13 mouse cellular contexts compared by ENCODE assay signal in genomic region chr19:44263581-44263980, GRCm38 (mm10).
"Had no signal": no experiment of that assay in that cellular context is flagged by ENCODE, and none has a peak within 500 bp of the region (broad histone marks: within the 10 kb centered on the region; RNA-seq: fewer than 3 reads in every experiment).

No protein-coding gene starts in this region.

- H3K4me3 ChIP-seq: megakaryocyte, embryonic 14.5 days; midbrain, embryonic 13.5 days; midbrain, embryonic 15.5 days; neural tube, embryonic 12.5 days had no signal

- H3K9ac ChIP-seq: lung, embryonic 14.5 days; midbrain, embryonic 13.5 days; midbrain, embryonic 15.5 days; neural tube, embryonic 12.5 days had no signal

- DNase-seq: lung, adult 18-20 months; lung, embryonic 14.5 days; lung, postnatal 10 days; lung, postnatal 4 days; right cerebral cortex, postnatal 14 days; thymus, adult 18-20 months; thymus, postnatal 14 days; thymus, postnatal 36 days had no signal

- H3K36me3 ChIP-seq: midbrain, embryonic 13.5 days; midbrain, embryonic 15.5 days; neural tube, embryonic 12.5 days had no signal

- H3K9me3 ChIP-seq: megakaryocyte, embryonic 14.5 days; midbrain, embryonic 13.5 days; midbrain, embryonic 15.5 days; neural tube, embryonic 12.5 days had no signal

- ATAC-seq: midbrain, embryonic 13.5 days; midbrain, embryonic 15.5 days had no signal

- H3K4me2 ChIP-seq: lung, embryonic 14.5 days; midbrain, embryonic 11.5 days; midbrain, embryonic 13.5 days; midbrain, embryonic 15.5 days; neural tube, embryonic 12.5 days had no signal

- H3K27me3 ChIP-seq: megakaryocyte, embryonic 14.5 days; midbrain, embryonic 13.5 days; midbrain, embryonic 15.5 days; neural tube, embryonic 12.5 days had no signal

- H3K27ac ChIP-seq: midbrain, embryonic 13.5 days; midbrain, embryonic 15.5 days; neural tube, embryonic 12.5 days had no signal
